Comparison of ENCODE assay signal across 9 mouse cellular contexts in genomic region chr17:26999996-27000395, GRCm38 (mm10). TPM values are rescaled to one million over a fixed set of nuclear protein-coding genes. Genes with fewer than 3 reads are reported as not detected.
DNase-seq lines count a peak whose midpoint lies in the region; ATAC-seq lines count a peak whose summit lies in the region.
"Had no signal": no experiment of that assay in that cellular context is flagged by ENCODE, and none has a peak within 500 bp of the region (broad histone marks: within the 10 kb centered on the region; RNA-seq: fewer than 3 reads in every experiment).

No protein-coding gene starts in this region.

- 0 out of 2 replicates have a peak overlapping the region, but pooled peaks have one; percentile 14 for H3K27ac ChIP-seq in forebrain, embryonic 16.5 days (ENCODE audit: low read length)
- no peak overlapping the region for H3K27ac ChIP-seq in forebrain, embryonic 14.5 days (ENCODE audit: low read depth, low read length)
- no peak overlapping the region for H3K27ac ChIP-seq in limb, embryonic 12.5 days
- H3K27ac ChIP-seq in limb, embryonic 10.5 days: no peak overlapping the region
- H3K27ac ChIP-seq: left cerebral cortex, adult 2 months had no signal

- DNase-seq in forebrain, embryonic 14.5 days (ENCODE audit: low spot score): no peak
- DNase-seq in limb, embryonic 10.5 days (ENCODE audit: low spot score): no peak
- peak; percentile 73 for DNase-seq in naive thymus-derived CD4-positive, alpha-beta T cell, adult 2 months (ENCODE audit: low read depth)
- DNase-seq in embryo, embryonic 11 days: no peak
- no peak for DNase-seq in adrenal gland, adult 18-20 months (ENCODE audit: low spot score in 2 of 2)

- no peak overlapping the region for H3K4me3 ChIP-seq in forebrain, embryonic 16.5 days (replicated peaks; ENCODE audit: low read length)
- no peak overlapping the region for H3K4me3 ChIP-seq in forebrain, embryonic 14.5 days (ENCODE audit: low read depth, low read length)
- no peak overlapping the region for H3K4me3 ChIP-seq in limb, embryonic 12.5 days (replicated peaks)
- H3K4me3 ChIP-seq in limb, embryonic 10.5 days: no peak overlapping the region
- H3K4me3 ChIP-seq: left cerebral cortex, adult 2 months had no signal

- H3K9me3 ChIP-seq in forebrain, embryonic 16.5 days (ENCODE audit: control insufficient read depth, low read length): no peaks in the 10 kb centered on the region
- H3K9me3 ChIP-seq in forebrain, embryonic 14.5 days (replicated peaks; ENCODE audit: control insufficient read depth, low read length): no peaks in the 10 kb centered on the region
- H3K9me3 ChIP-seq in limb, embryonic 12.5 days: no peaks in the 10 kb centered on the region
- no peaks in the 10 kb centered on the region for H3K9me3 ChIP-seq in limb, embryonic 10.5 days (replicated peaks)

- H3K4me2 ChIP-seq in forebrain, embryonic 16.5 days (ENCODE audit: low read length): no peak overlapping the region
- no peak overlapping the region for H3K4me2 ChIP-seq in forebrain, embryonic 14.5 days (ENCODE audit: low read length)
- H3K4me2 ChIP-seq in limb, embryonic 12.5 days: no peak overlapping the region

- peak; percentile 38 for ATAC-seq in forebrain, embryonic 16.5 days
- no peak for ATAC-seq in forebrain, embryonic 14.5 days
- no peak for ATAC-seq in limb, embryonic 12.5 days (ENCODE audit: insufficient number of reproducible peaks, insufficient read depth, low FRiP score, low TSS enrichment, low read depth)
- peak; percentile 31 to 43; a peak in 2 of 4 replicates for ATAC-seq in hematopoietic stem cell, adult 5-6 weeks (replicated peaks in 1 of 2; ENCODE audit: insufficient read depth in 1 of 2, low FRiP score in 2 of 2, low TSS enrichment in 1 of 2, low read depth in 1 of 2, poor library complexity in 2 of 2, severe bottlenecking in 2 of 2)

- H3K36me3 ChIP-seq in forebrain, embryonic 16.5 days (ENCODE audit: control insufficient read depth, insufficient read depth): no peaks in the 10 kb centered on the region
- no peaks in the 10 kb centered on the region for H3K36me3 ChIP-seq in forebrain, embryonic 14.5 days (ENCODE audit: control insufficient read depth, insufficient read depth, low read length)
- H3K36me3 ChIP-seq in limb, embryonic 12.5 days: no peaks in the 10 kb centered on the region
- no peaks in the 10 kb centered on the region for H3K36me3 ChIP-seq in limb, embryonic 10.5 days

- no peaks in the 10 kb centered on the region for H3K27me3 ChIP-seq in forebrain, embryonic 16.5 days (replicated peaks; ENCODE audit: control insufficient read depth, insufficient read depth, low read length)
- no peaks in the 10 kb centered on the region for H3K27me3 ChIP-seq in forebrain, embryonic 14.5 days (replicated peaks; ENCODE audit: control insufficient read depth, insufficient read depth, low read length)
- H3K27me3 ChIP-seq in limb, embryonic 12.5 days: peaks cover 13% of the 10 kb centered on the region
- H3K27me3 ChIP-seq in limb, embryonic 10.5 days (ENCODE audit: low read depth, poor library complexity, severe bottlenecking): peaks cover 7% of the 10 kb centered on the region

- H3K4me1 ChIP-seq in forebrain, embryonic 16.5 days (replicated peaks; ENCODE audit: control insufficient read depth, insufficient read depth, low read length): no peaks in the 10 kb centered on the region
- H3K4me1 ChIP-seq in forebrain, embryonic 14.5 days (ENCODE audit: control insufficient read depth, insufficient read depth, low read length): no peaks in the 10 kb centered on the region
- peaks cover 12% of the 10 kb centered on the region; the same call in 1 of the 2 replicates for H3K4me1 ChIP-seq in limb, embryonic 12.5 days (replicated peaks)
- peaks cover 14% of the 10 kb centered on the region for H3K4me1 ChIP-seq in limb, embryonic 10.5 days

- WGBS in forebrain, embryonic 16.5 days: 79% methylated on average over 12 of the region's 12 CpGs
- 86% methylated on average over 12 of the region's 12 CpGs for whole genome bisulfite sequencing in forebrain, embryonic 14.5 days
- whole genome bisulfite sequencing in limb, embryonic 12.5 days: 72% methylated on average over 12 of the region's 12 CpGs
- whole genome bisulfite sequencing in limb, embryonic 10.5 days: 77% methylated on average over 12 of the region's 12 CpGs

- H3K9ac ChIP-seq in forebrain, embryonic 16.5 days (replicated peaks; ENCODE audit: low read depth, low read length): no peak overlapping the region
- no peak overlapping the region for H3K9ac ChIP-seq in forebrain, embryonic 14.5 days (ENCODE audit: low read length)
- H3K9ac ChIP-seq in limb, embryonic 12.5 days (replicated peaks): 0 out of 2 replicates have a peak overlapping the region, but pooled peaks have one; percentile 8

RNA-seq across cellular contexts. Expression of gene Zbtb9, which starts 27.0 kb away (rescaled TPM):
- 17.5 and 19.1 TPM in 2 replicates for polyA plus RNA-seq in forebrain, embryonic 16.5 days (2015; fragmentation: Nextera tagmentation; extraction: Ambion mirVana)
- 9.1 and 10.0 TPM in 2 replicates for polyA plus RNA-seq in forebrain, embryonic 14.5 days (2014; fragmentation: Nextera tagmentation; extraction: Ambion mirVana)
- polyA plus RNA-seq in limb, embryonic 12.5 days (2016; fragmentation: Nextera tagmentation; extraction: Ambion mirVana): 15.8 and 17.8 TPM in 2 replicates
- polyA plus RNA-seq in limb, embryonic 10.5 days (2016; fragmentation: Nextera tagmentation; extraction: Ambion mirVana): 20.6 and 22.0 TPM in 2 replicates
- total RNA-seq in hematopoietic stem cell, adult 5-6 weeks (2017): 27.6 and 27.8 TPM in 2 replicates
- total RNA-seq in adrenal gland, adult 18-20 months (2021): 1 to 10 TPM; 6.4 to 8.0 TPM

RNA-seq across cellular contexts. Expression of gene Bak1, which starts 28.8 kb away (rescaled TPM):
- 2.2 and 2.7 TPM in 2 replicates for polyA plus RNA-seq in forebrain, embryonic 16.5 days (2015; fragmentation: Nextera tagmentation; extraction: Ambion mirVana)
- 4.8 and 7.6 TPM in 2 replicates for polyA plus RNA-seq in forebrain, embryonic 14.5 days (2014; fragmentation: Nextera tagmentation; extraction: Ambion mirVana)
- polyA plus RNA-seq in limb, embryonic 12.5 days (2016; fragmentation: Nextera tagmentation; extraction: Ambion mirVana): 3.5 and 5.3 TPM in 2 replicates
- polyA plus RNA-seq in limb, embryonic 10.5 days (2016; fragmentation: Nextera tagmentation; extraction: Ambion mirVana): 3.7 and 4.6 TPM in 2 replicates
- total RNA-seq in hematopoietic stem cell, adult 5-6 weeks (2017): 31.1 and 42.1 TPM in 2 replicates
- total RNA-seq in adrenal gland, adult 18-20 months (2021): 10 to 100 TPM; 27.2 to 31.0 TPM

RNA-seq across cellular contexts. Expression of gene Itpr3, which starts 57.1 kb away (rescaled TPM):
- 0.63 and 0.73 TPM in 2 replicates for polyA plus RNA-seq in forebrain, embryonic 16.5 days (2015; fragmentation: Nextera tagmentation; extraction: Ambion mirVana)
- 0.61 and 0.79 TPM in 2 replicates for polyA plus RNA-seq in forebrain, embryonic 14.5 days (2014; fragmentation: Nextera tagmentation; extraction: Ambion mirVana)
- polyA plus RNA-seq in limb, embryonic 12.5 days (2016; fragmentation: Nextera tagmentation; extraction: Ambion mirVana): 4.3 and 5.2 TPM in 2 replicates
- 4.3 and 4.8 TPM in 2 replicates for polyA plus RNA-seq in limb, embryonic 10.5 days (2016; fragmentation: Nextera tagmentation; extraction: Ambion mirVana)
- 13.2 and 13.3 TPM in 2 replicates for total RNA-seq in hematopoietic stem cell, adult 5-6 weeks (2017)
- 1 to 10 TPM; 5.5 to 6.2 TPM for total RNA-seq in adrenal gland, adult 18-20 months (2021)

RNA-seq across cellular contexts. Expression of gene Syngap1, which starts 58.9 kb away (rescaled TPM):
- polyA plus RNA-seq in forebrain, embryonic 16.5 days (2015; fragmentation: Nextera tagmentation; extraction: Ambion mirVana): 5.4 and 5.8 TPM in 2 replicates
- 4.2 and 4.9 TPM in 2 replicates for polyA plus RNA-seq in forebrain, embryonic 14.5 days (2014; fragmentation: Nextera tagmentation; extraction: Ambion mirVana)
- 3.4 and 4.0 TPM in 2 replicates for polyA plus RNA-seq in limb, embryonic 12.5 days (2016; fragmentation: Nextera tagmentation; extraction: Ambion mirVana)
- 2.8 and 3.1 TPM in 2 replicates for polyA plus RNA-seq in limb, embryonic 10.5 days (2016; fragmentation: Nextera tagmentation; extraction: Ambion mirVana)
- total RNA-seq in hematopoietic stem cell, adult 5-6 weeks (2017): 3.9 and 9.6 TPM in 2 replicates
- 10 to 100 TPM; 16.6 to 19.1 TPM for total RNA-seq in adrenal gland, adult 18-20 months (2021)

Comparison
In these comparisons a context has a peak if more than half of its experiments do, and no peak if none do; other contexts are left out.
1. ATAC-seq: peak in forebrain, embryonic 16.5 days (single experiment) and hematopoietic stem cell, adult 5-6 weeks (2 of 2); none in forebrain, embryonic 14.5 days (single experiment) and limb, embryonic 12.5 days (single experiment).